Mouse (Mus musculus): Measurements from ENCODE around the gene Cep350. TPM values are rescaled to one million over a fixed set of nuclear protein-coding genes. Genes with fewer than 3 reads are reported as not detected.

The Cep350 gene
- polyA plus RNA-seq (2015; fragmentation: Nextera tagmentation; extraction: Ambion mirVana) = 10.5 and 12.6 TPM in 2 replicates

- ATAC-seq (ENCODE audit: insufficient number of reproducible peaks, low FRiP score, low TSS enrichment, low read depth) = peak; percentile 99
- Histone ChIP-seq H3K27me3 (no peaks in the 10 kb centered on the region), H3K9me3 (no peaks in the 10 kb centered on the region), H3K27ac (peak within 1 kb of the TSS; percentile 90), H3K4me2 (peak within 1 kb of the TSS; percentile 66), H3K4me3 (peak within 1 kb of the TSS; percentile 98), H3K4me1 (peaks cover 5% of the 10 kb centered on the region), H3K36me3 (no peaks in the 10 kb centered on the region), H3K9ac (peak within 1 kb of the TSS; percentile 100)
- under 1% methylated on average over 47 of the region's 57 CpGs for WGBS
Measured at GRCm38 (mm10) chr1:155973068-155973718, at the start of gene Cep350. Cep350 (minus strand) TSS chr1:155973255.

GRCm38 (mm10) chr1:156020402-156020801, 47.3 kb upstream of the Cep350 start:
- H3K27ac ChIP-seq = no peak overlapping the region
- H3K4me2 ChIP-seq = no peak overlapping the region
- H3K27me3 ChIP-seq = no peaks in the 10 kb centered on the region
- no peak overlapping the region for H3K9ac ChIP-seq
- H3K4me1 ChIP-seq = no peaks in the 10 kb centered on the region
- 80% methylated on average over 1 of the region's 1 CpGs for WGBS
- H3K36me3 ChIP-seq = peaks cover 52% of the 10 kb centered on the region
- no peaks in the 10 kb centered on the region for H3K9me3 ChIP-seq
- ATAC-seq (ENCODE audit: insufficient number of reproducible peaks, low FRiP score, low TSS enrichment, low read depth) = no peak
- H3K4me3 ChIP-seq = no peak overlapping the region

DNA sequence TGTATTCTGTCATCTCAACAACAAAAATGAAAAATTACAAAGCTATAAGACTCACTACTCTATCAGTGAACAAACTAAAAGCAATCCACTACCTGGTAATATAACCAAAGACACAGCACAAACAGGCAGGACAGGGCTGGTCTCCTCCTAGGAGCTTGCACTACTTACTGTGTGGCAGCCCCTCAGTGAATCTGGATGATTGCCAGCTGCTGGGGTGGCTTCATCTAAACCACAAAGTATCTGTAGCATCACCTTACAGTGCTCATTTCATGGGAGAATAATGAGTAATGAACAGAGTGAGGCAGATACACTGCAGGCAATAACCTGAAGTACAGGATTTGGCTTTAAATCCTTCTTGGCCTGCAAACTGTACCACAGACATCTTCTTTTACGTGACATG, 46.7 kb upstream of the Cep350 start:
- no peaks in the 10 kb centered on the region for H3K4me1 ChIP-seq
- H3K27me3 ChIP-seq = no peaks in the 10 kb centered on the region
- peaks cover 56% of the 10 kb centered on the region for H3K36me3 ChIP-seq
- ATAC-seq (ENCODE audit: insufficient number of reproducible peaks, low FRiP score, low TSS enrichment, low read depth) = no peak
- H3K4me3 ChIP-seq = no peak overlapping the region
- WGBS = 86% methylated on average over 1 of the region's 1 CpGs
- H3K9ac ChIP-seq = no peak overlapping the region
- no peaks in the 10 kb centered on the region for H3K9me3 ChIP-seq
- H3K27ac ChIP-seq = no peak overlapping the region
- no peak overlapping the region for H3K4me2 ChIP-seq

- WGBS = 93% methylated on average over 1 of the region's 1 CpGs
- Histone ChIP-seq H3K9ac (no peak overlapping the region), H3K4me2 (no peak overlapping the region), H3K4me3 (no peak overlapping the region), H3K27me3 (no peaks in the 10 kb centered on the region), H3K4me1 (no peaks in the 10 kb centered on the region), H3K36me3 (peaks cover 55% of the 10 kb centered on the region), H3K9me3 (no peaks in the 10 kb centered on the region), H3K27ac (no peak overlapping the region)
- ATAC-seq (ENCODE audit: insufficient number of reproducible peaks, low FRiP score, low TSS enrichment, low read depth) = no peak
Measured at GRCm38 (mm10) chr1:156009003-156009402, 35.9 kb upstream of the Cep350 start.

DNA sequence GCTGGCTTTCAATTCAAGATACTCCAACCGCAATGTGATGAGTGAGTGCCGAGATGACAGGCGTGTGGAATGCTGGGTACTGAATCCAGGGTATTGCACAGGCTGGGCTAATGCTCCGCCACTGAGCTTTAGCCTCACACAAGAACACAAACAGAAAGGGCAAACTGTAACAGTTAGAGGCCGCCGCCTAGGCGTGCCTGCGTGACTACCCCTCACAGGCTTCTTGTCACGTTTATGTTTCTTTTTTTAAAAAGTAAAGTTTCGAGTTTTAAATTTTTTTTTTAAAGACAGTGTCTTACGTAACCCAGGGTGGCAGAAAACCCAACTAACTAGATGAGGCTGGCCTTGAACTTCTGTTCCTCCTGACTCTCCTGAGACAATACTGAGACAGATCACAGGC, 32.9 kb upstream of the Cep350 start:
- Histone ChIP-seq H3K4me1 (no peaks in the 10 kb centered on the region), H3K27ac (no peak overlapping the region), H3K4me3 (no peak overlapping the region), H3K36me3 (peaks cover 41% of the 10 kb centered on the region), H3K27me3 (no peaks in the 10 kb centered on the region), H3K9ac (no peak overlapping the region), H3K4me2 (no peak overlapping the region), H3K9me3 (no peaks in the 10 kb centered on the region)
- no peak for ATAC-seq (ENCODE audit: insufficient number of reproducible peaks, low FRiP score, low TSS enrichment, low read depth)
- WGBS = 88% methylated on average over 11 of the region's 11 CpGs

- no peak overlapping the region for H3K9ac ChIP-seq
- H3K4me1 ChIP-seq = no peaks in the 10 kb centered on the region
- no peak overlapping the region for H3K4me3 ChIP-seq
- H3K9me3 ChIP-seq = no peaks in the 10 kb centered on the region
- H3K36me3 ChIP-seq = peaks cover 30% of the 10 kb centered on the region
- H3K27ac ChIP-seq = no peak overlapping the region
- 81% methylated on average over 7 of the region's 7 CpGs for WGBS
- no peak overlapping the region for H3K4me2 ChIP-seq
- ATAC-seq (ENCODE audit: insufficient number of reproducible peaks, low FRiP score, low TSS enrichment, low read depth) = no peak
- H3K27me3 ChIP-seq = no peaks in the 10 kb centered on the region
Measured at GRCm38 (mm10) chr1:156003201-156003935, 30.3 kb upstream of the Cep350 start.

GRCm38 (mm10) chr1:156002366-156002765, 29.3 kb upstream of the Cep350 start:
- no peak for ATAC-seq (ENCODE audit: insufficient number of reproducible peaks, low FRiP score, low TSS enrichment, low read depth)
- Histone ChIP-seq H3K27ac (no peak overlapping the region), H3K9ac (no peak overlapping the region), H3K4me3 (no peak overlapping the region), H3K4me1 (no peaks in the 10 kb centered on the region), H3K27me3 (no peaks in the 10 kb centered on the region), H3K4me2 (no peak overlapping the region), H3K9me3 (no peaks in the 10 kb centered on the region), H3K36me3 (peaks cover 23% of the 10 kb centered on the region)
- WGBS = 76% methylated on average over 8 of the region's 8 CpGs

- no peaks in the 10 kb centered on the region for H3K27me3 ChIP-seq
- no peaks in the 10 kb centered on the region for H3K4me1 ChIP-seq
- no peaks in the 10 kb centered on the region for H3K36me3 ChIP-seq
- no peak overlapping the region for H3K4me3 ChIP-seq
- no peak overlapping the region for H3K27ac ChIP-seq
- no peak overlapping the region for H3K4me2 ChIP-seq
- no peak for ATAC-seq (ENCODE audit: insufficient number of reproducible peaks, low FRiP score, low TSS enrichment, low read depth)
- 74% methylated on average over 2 of the region's 2 CpGs for WGBS
- H3K9ac ChIP-seq = no peak overlapping the region
- H3K9me3 ChIP-seq = no peaks in the 10 kb centered on the region
Measured at GRCm38 (mm10) chr1:155995612-155996011, 22.6 kb upstream of the Cep350 start.

DNA sequence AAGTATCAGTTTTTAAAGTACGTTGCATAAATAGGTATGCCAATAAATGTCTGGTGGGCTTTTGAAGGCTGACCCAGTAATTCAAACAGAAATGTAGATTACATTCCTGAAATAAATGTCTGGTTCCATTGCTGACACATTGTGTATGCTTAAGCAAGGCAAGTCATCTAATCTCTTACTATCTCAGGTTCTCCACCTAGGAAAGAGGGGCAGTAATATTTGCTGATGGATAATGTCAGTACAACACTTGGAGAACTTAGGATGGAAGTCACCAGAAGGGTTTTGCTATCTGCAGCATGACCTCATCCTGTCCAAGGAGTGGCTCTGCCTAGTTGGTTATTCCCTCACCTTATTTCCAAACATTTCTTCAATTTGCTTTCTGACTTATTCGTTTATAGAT, 21.5 kb upstream of the Cep350 start:
- H3K27ac ChIP-seq = no peak overlapping the region
- H3K9me3 ChIP-seq = no peaks in the 10 kb centered on the region
- H3K27me3 ChIP-seq = no peaks in the 10 kb centered on the region
- ATAC-seq (ENCODE audit: insufficient number of reproducible peaks, low FRiP score, low TSS enrichment, low read depth) = no peak
- no peaks in the 10 kb centered on the region for H3K4me1 ChIP-seq
- H3K4me3 ChIP-seq = no peak overlapping the region
- no peak overlapping the region for H3K9ac ChIP-seq
- no peaks in the 10 kb centered on the region for H3K36me3 ChIP-seq
- no peak overlapping the region for H3K4me2 ChIP-seq
- WGBS = 65% methylated on average over 2 of the region's 2 CpGs

DNA sequence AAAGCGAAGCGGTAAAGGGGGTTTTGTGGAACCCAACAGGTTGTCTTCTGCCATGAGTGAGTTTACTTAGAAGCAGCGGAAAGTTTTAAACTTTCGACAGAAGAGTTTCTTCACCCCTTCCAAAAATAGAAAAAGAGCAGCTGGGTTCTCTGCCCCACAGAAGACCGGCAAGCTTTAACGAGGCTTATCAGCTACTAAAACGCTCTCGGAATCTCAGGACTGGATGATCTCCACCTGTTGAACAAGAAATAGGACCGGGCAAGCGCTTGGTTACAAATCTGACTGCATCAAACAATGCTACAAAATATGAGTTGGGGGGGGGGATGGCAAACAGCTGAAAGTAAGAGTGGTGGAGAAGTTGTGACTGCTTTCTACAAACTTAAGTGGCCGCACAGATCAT, 17.3 kb upstream of the Cep350 start:
- no peak overlapping the region for H3K27ac ChIP-seq
- H3K27me3 ChIP-seq = no peaks in the 10 kb centered on the region
- no peaks in the 10 kb centered on the region for H3K9me3 ChIP-seq
- no peak overlapping the region for H3K4me3 ChIP-seq
- ATAC-seq (ENCODE audit: insufficient number of reproducible peaks, low FRiP score, low TSS enrichment, low read depth) = no peak
- H3K9ac ChIP-seq = no peak overlapping the region
- no peak overlapping the region for H3K4me2 ChIP-seq
- no peaks in the 10 kb centered on the region for H3K36me3 ChIP-seq
- no peaks in the 10 kb centered on the region for H3K4me1 ChIP-seq
- WGBS = 49% methylated on average over 11 of the region's 11 CpGs

DNA sequence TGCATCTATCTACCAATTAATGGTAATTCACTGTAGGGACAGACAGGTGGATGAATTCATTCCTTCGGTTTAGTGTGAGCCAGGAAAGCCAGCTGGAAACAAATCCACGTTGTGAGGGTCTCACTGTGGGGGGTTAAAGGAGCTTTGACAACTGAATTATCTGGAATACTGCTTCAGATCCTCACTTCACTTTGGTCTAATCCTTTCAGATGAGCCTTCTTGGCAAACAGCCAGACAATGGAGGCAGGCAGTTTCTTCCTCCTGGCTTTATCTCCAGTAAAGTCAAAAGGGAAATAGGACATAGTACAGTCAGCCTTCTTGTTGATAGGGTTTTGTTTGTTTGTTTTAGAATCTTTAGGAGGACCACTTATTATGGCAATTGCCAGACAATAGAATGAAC, 16.3 kb upstream of the Cep350 start:
- no peak for ATAC-seq (ENCODE audit: insufficient number of reproducible peaks, low FRiP score, low TSS enrichment, low read depth)
- 22% methylated on average over 2 of the region's 2 CpGs for WGBS
- no peak overlapping the region for H3K9ac ChIP-seq

GRCm38 (mm10) chr1:155987625-155988024, 14.6 kb upstream of the Cep350 start:
- H3K4me1 ChIP-seq = no peaks in the 10 kb centered on the region
- 94% methylated on average over 2 of the region's 2 CpGs for WGBS
- ATAC-seq (ENCODE audit: insufficient number of reproducible peaks, low FRiP score, low TSS enrichment, low read depth) = no peak

More for the DNA sequence above, 16.3 kb upstream of the Cep350 start:
- H3K27ac ChIP-seq = no peak overlapping the region
- no peak overlapping the region for H3K4me3 ChIP-seq
- no peaks in the 10 kb centered on the region for H3K9me3 ChIP-seq
- no peaks in the 10 kb centered on the region for H3K4me1 ChIP-seq
- H3K4me2 ChIP-seq = no peak overlapping the region
- no peaks in the 10 kb centered on the region for H3K36me3 ChIP-seq
- no peaks in the 10 kb centered on the region for H3K27me3 ChIP-seq

More at GRCm38 (mm10) chr1:155987625-155988024, 14.6 kb upstream of the Cep350 start:
- Histone ChIP-seq H3K27me3 (no peaks in the 10 kb centered on the region), H3K36me3 (no peaks in the 10 kb centered on the region), H3K9ac (no peak overlapping the region), H3K4me3 (no peak overlapping the region), H3K9me3 (no peaks in the 10 kb centered on the region), H3K4me2 (no peak overlapping the region), H3K27ac (no peak overlapping the region)

Measured in limb, embryonic 15.5 days (tissue).